Mouse (Mus musculus) heart, postnatal 0 days (tissue): Measurements from ENCODE around the gene Snap91.

Experiments used
- CTCF ChIP-seq: IDR thresholded peaks from 2 replicates; pipeline ENCODE4 v1.5.1; 2016; ENCODE audit warnings: antibody characterized with exemption, control low read depth, low read depth
- EP300 ChIP-seq: IDR thresholded peaks from 2 replicates; pipeline ENCODE4 v1.6.1; 2016; ENCODE audit warnings: antibody characterized with exemption, low read depth

GRCm38 (mm10) chr9:86736991-86737390 lies 143.5 kb downstream of the Snap91 start:
- TF ChIP-seq CTCF (no peak), EP300 (no peak)
